Mouse (Mus musculus) erythroblast, embryonic 14.5 days (primary cell): ENCODE data around the gene Akap14. TPM values are rescaled to one million over a fixed set of nuclear protein-coding genes. Genes with fewer than 3 reads are reported as not detected.
"Not testable (repeated sequence)": the region's sequence is repeated elsewhere in the genome, so short reads cannot be mapped to it uniquely, and the experiment has no call there.

ENCODE experiments used
- H3K27me3 ChIP-seq: 2 replicates; pipeline ENCODE4 v1.6.1; 2012; ENCODE audit warnings: inconsistent platforms; ENCODE audit not compliant: control insufficient read depth
- H3K36me3 ChIP-seq: 2 replicates; pipeline ENCODE4 v1.6.1; 2012; ENCODE audit warnings: mild to moderate bottlenecking, inconsistent platforms; ENCODE audit not compliant: control insufficient read depth
- H3K4me1 ChIP-seq: 2 replicates; pipeline ENCODE4 v1.6.1; 2012; ENCODE audit warnings: inconsistent platforms; ENCODE audit not compliant: control insufficient read depth
- H3K4me3 ChIP-seq: replicated peaks from 2 replicates; pipeline ENCODE3; 2012; ENCODE audit warnings: moderate library complexity, mild to moderate bottlenecking, inconsistent platforms
- H3K9me3 ChIP-seq: 2 replicates; pipeline ENCODE4 v1.6.1; 2012; ENCODE audit warnings: low read length, inconsistent platforms, mixed read lengths; ENCODE audit not compliant: control insufficient read depth
- GATA1 ChIP-seq: IDR thresholded peaks from 2 replicates; pipeline ENCODE4 v1.6.1; 2012; ENCODE audit warnings: low read length, inconsistent platforms, mixed read lengths
- TAL1 ChIP-seq: IDR thresholded peaks from 3 replicates; pipeline ENCODE4 v1.6.1; 2012; ENCODE audit warnings: low read length, inconsistent platforms, mixed read lengths
- polyA plus RNA-seq: library from polyadenylated mRNA; stranded (reverse); fragments of >175 nt; gene quantifications from 2 replicates; pipeline ENCODE4 v1.2.3, GENCODE M21; 2012

Gene Akap14
- not detected in 2 replicates for polyA plus RNA-seq

- Histone ChIP-seq H3K4me1 (no peaks in the 10 kb centered on the region), H3K36me3 (no peaks in the 10 kb centered on the region)
These were observed at the start of gene Akap14 for GRCm38 (mm10) chrX:37168742-37169141. Gene Akap14, minus strand, starts transcription at chrX:37168842.

GRCm38 (mm10) chrX:37210941-37211340 is 42.3 kb upstream of the Akap14 start, which contains the start of gene Gm9:
Gene Gm9, minus strand, starts transcription at chrX:37211041.
- Histone ChIP-seq H3K4me3 (no peak within 1 kb of the TSS), H3K27me3 (no peaks in the 10 kb centered on the region), H3K36me3 (no peaks in the 10 kb centered on the region), H3K9me3 (peaks cover 2% of the 10 kb centered on the region; the same call in 1 of the 2 replicates), H3K4me1 (no peaks in the 10 kb centered on the region)
- TF ChIP-seq TAL1, result no peak
- TF ChIP-seq GATA1, result no peak

More at GRCm38 (mm10) chrX:37168742-37169141, at the start of gene Akap14:
- Histone ChIP-seq H3K4me3 (no peak within 1 kb of the TSS), H3K27me3 (no peaks in the 10 kb centered on the region), H3K9me3 (no peaks in the 10 kb centered on the region)
- TF ChIP-seq GATA1 (no peak), TAL1 (no peak)

- H3K9me3 ChIP-seq, result no peaks in the 10 kb centered on the region
- H3K27me3 ChIP-seq, result no peaks in the 10 kb centered on the region
- no peaks in the 10 kb centered on the region for H3K36me3 ChIP-seq
- H3K4me1 ChIP-seq, result no peaks in the 10 kb centered on the region
- TF ChIP-seq TAL1, result no peak
- no peak for TF ChIP-seq GATA1
- H3K4me3 ChIP-seq, result no peak overlapping the region
These were observed 30.0 kb upstream of the Akap14 start for GRCm38 (mm10) chrX:37198676-37199075.

GRCm38 (mm10) chrX:37191744-37192379 is 23.2 kb upstream of the Akap14 start:
- no peak for TF ChIP-seq GATA1
- no peak for TF ChIP-seq TAL1
- peaks cover 3% of the 10 kb centered on the region; the same call in 1 of the 2 replicates for H3K36me3 ChIP-seq
- H3K4me1 ChIP-seq, result peaks cover 14% of the 10 kb centered on the region
- H3K9me3 ChIP-seq, result peaks cover 12% of the 10 kb centered on the region
- no peaks in the 10 kb centered on the region; the same call in 1 of the 2 replicates for H3K27me3 ChIP-seq
- peak overlapping the region; percentile 83 for H3K4me3 ChIP-seq

GRCm38 (mm10) chrX:37191105-37191743 is 22.6 kb upstream of the Akap14 start, which contains the start of the genes Ndufa1 and Rnf113a1:
Gene Ndufa1, minus strand, starts transcription at chrX:37191163.
Gene Rnf113a1, plus strand, starts transcription at chrX:37191245.
- peaks cover 3% of the 10 kb centered on the region; the same call in 1 of the 2 replicates for H3K36me3 ChIP-seq
- H3K4me1 ChIP-seq, result peaks cover 14% of the 10 kb centered on the region
- H3K27me3 ChIP-seq, result no peaks in the 10 kb centered on the region; the same call in 1 of the 2 replicates
- H3K9me3 ChIP-seq, result peaks cover 12% of the 10 kb centered on the region
- TF ChIP-seq GATA1, result no peak
- TF ChIP-seq TAL1, result no peak
- H3K4me3 ChIP-seq, result peak within 1 kb of the TSS; percentile 83

GRCm38 (mm10) chrX:37190755-37191104 is 22.1 kb upstream of the Akap14 start:
- no peaks in the 10 kb centered on the region; the same call in 1 of the 2 replicates for H3K27me3 ChIP-seq
- peaks cover 12% of the 10 kb centered on the region for H3K9me3 ChIP-seq
- H3K4me3 ChIP-seq, result peak overlapping the region; percentile 83
- peaks cover 3% of the 10 kb centered on the region; the same call in 1 of the 2 replicates for H3K36me3 ChIP-seq
- no peak for TF ChIP-seq TAL1
- no peak for TF ChIP-seq GATA1
- H3K4me1 ChIP-seq, result peaks cover 14% of the 10 kb centered on the region

GRCm38 (mm10) chrX:37184401-37184800 is 15.8 kb upstream of the Akap14 start:
- not testable (repeated sequence) for H3K36me3 ChIP-seq, H3K4me3 ChIP-seq, H3K9me3 ChIP-seq, H3K4me1 ChIP-seq, H3K27me3 ChIP-seq

- Histone ChIP-seq H3K4me3 (no peak overlapping the region), H3K27me3 (peaks cover 3% of the 10 kb centered on the region), H3K36me3 (peaks cover 3% of the 10 kb centered on the region), H3K9me3 (peaks cover 4% of the 10 kb centered on the region; the same call in 1 of the 2 replicates), H3K4me1 (no peaks in the 10 kb centered on the region)
- TF ChIP-seq TAL1 (no peak), GATA1 (no peak)
These were observed 1.6 kb downstream of the Akap14 start for GRCm38 (mm10) chrX:37167085-37167484.

- Histone ChIP-seq H3K4me3 (no peak overlapping the region), H3K36me3 (peaks cover 3% of the 10 kb centered on the region), H3K27me3 (peaks cover 3% of the 10 kb centered on the region), H3K4me1 (no peaks in the 10 kb centered on the region), H3K9me3 (peaks cover 4% of the 10 kb centered on the region; the same call in 1 of the 2 replicates)
- 0 out of 3 replicates have a peak, but pooled peaks have one; percentile 14 for TF ChIP-seq TAL1
- no peak for TF ChIP-seq GATA1
These were observed 5.5 kb downstream of the Akap14 start for GRCm38 (mm10) chrX:37163115-37163514.
